Mouse (Mus musculus) embryonic fibroblast, embryonic 13.5 days (primary cell): ENCODE data around the gene Ager. TPM values are rescaled to one million over a fixed set of nuclear protein-coding genes. Genes with fewer than 3 reads are reported as not detected.

Source experiments
- H3K27ac ChIP-seq: 2 replicates; pipeline ENCODE4 v1.5.1; 2012; ENCODE audit warnings: low read length, control low read depth, inconsistent platforms; ENCODE audit not compliant: insufficient read depth
- H3K4me1 ChIP-seq: 2 replicates; pipeline ENCODE4 v1.6.1; 2011; ENCODE audit warnings: low read length; ENCODE audit not compliant: control insufficient read depth, insufficient read depth
- H3K4me3 ChIP-seq: 2 replicates; pipeline ENCODE4 v1.5.1; 2011; ENCODE audit warnings: mild to moderate bottlenecking, control low read depth, low read length; ENCODE audit not compliant: insufficient read depth
- CTCF ChIP-seq: IDR thresholded peaks from 2 replicates; pipeline ENCODE4 v1.5.1; 2011; ENCODE audit warnings: mild to moderate bottlenecking, control low read depth, low read length, moderate library complexity, borderline replicate concordance; ENCODE audit not compliant: insufficient read depth
- POLR2A ChIP-seq: IDR thresholded peaks from 2 replicates; pipeline ENCODE4 v1.6.1; 2011; ENCODE audit warnings: low read depth, mild to moderate bottlenecking, control low read depth, low read length, moderate library complexity
- polyA plus RNA-seq: library from polyadenylated mRNA; stranded (reverse); fragments of >200 nt; gene quantifications from 2 replicates; pipeline ENCODE4 v1.2.4, GENCODE M21; 2011; ENCODE audit warnings: low read depth; ENCODE audit not compliant: missing spikeins, insufficient read length

The Ager gene
- polyA plus RNA-seq, 1 experiment, result 0.70 TPM

GRCm38 (mm10) chr17:34627943-34628643 is 30.4 kb downstream of the Ager start, which contains the start of gene Ppt2:
TSS of gene Ppt2 (minus strand) at chr17:34628510.
- peak within 1 kb of the TSS; percentile 77 for H3K27ac ChIP-seq
- peaks cover 9% of the 10 kb centered on the region; the same call in 1 of the 2 replicates for H3K4me1 ChIP-seq
- H3K4me3 ChIP-seq, result peak within 1 kb of the TSS; percentile 45
- TF ChIP-seq POLR2A (no peak; the same call in 1 of the 2 replicates), CTCF (no peak)

- peaks cover 9% of the 10 kb centered on the region; the same call in 1 of the 2 replicates for H3K4me1 ChIP-seq
- H3K4me3 ChIP-seq, result peak overlapping the region; percentile 45; the same call in 1 of the 2 replicates
- TF ChIP-seq POLR2A, result 0 out of 2 replicates have a peak, but pooled peaks have one; percentile 12
- no peak for TF ChIP-seq CTCF
- H3K27ac ChIP-seq, result no peak overlapping the region
Measured at GRCm38 (mm10) chr17:34628644-34628967, 30.9 kb downstream of the Ager start.

- H3K4me1 ChIP-seq, result peaks cover 9% of the 10 kb centered on the region; the same call in 1 of the 2 replicates
- H3K27ac ChIP-seq, result no peak within 1 kb of the TSS
- TF ChIP-seq POLR2A (no peak), CTCF (no peak)
- peak within 1 kb of the TSS; percentile 45; the same call in 1 of the 2 replicates for H3K4me3 ChIP-seq
Measured at GRCm38 (mm10) chr17:34629221-34629751, 31.6 kb downstream of the Ager start, which contains the start of gene Prrt1. TSS of gene Prrt1 (plus strand) at chr17:34629533.

DNA sequence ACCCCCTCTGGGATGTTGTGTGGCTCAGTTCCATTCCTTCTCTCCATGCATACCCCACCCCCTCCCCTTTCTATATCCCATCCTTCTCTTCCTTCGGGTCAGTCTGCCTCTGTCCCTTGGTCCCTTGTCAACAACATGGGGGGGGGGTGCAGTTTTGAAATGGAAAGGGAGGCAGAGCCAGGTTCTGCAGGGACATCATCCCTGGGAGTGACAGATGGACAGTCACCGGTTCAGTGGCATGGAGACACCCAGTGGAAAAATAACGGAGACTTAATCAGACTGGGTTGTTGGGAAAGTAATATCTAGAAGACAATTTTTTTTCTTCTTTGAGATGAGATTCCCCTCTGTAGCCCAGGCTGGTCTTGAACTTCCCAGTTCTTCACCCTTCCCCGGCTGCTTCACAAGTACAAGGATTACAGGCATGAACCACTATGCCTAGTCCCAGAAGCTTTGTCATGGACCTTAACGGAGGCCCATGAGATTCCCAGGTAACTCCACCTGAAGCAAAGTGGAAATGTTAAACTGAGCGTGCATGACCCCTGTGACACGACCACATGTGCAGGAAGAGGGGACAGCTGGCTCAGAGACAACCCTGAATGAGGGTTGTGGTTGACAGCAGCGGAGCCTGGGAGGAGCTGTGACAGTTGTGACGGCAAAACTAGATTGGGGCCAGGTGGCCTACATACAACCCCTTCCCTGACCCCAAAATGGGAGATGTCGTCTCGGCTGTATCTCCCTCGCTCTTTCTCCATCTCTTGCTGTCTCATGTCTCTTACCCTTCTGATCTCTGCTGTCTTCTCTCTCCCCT is 32.3 kb downstream of the Ager start:
- no peak overlapping the region for H3K4me3 ChIP-seq
- TF ChIP-seq POLR2A (no peak), CTCF (no peak)
- peaks cover 9% of the 10 kb centered on the region; the same call in 1 of the 2 replicates for H3K4me1 ChIP-seq
- H3K27ac ChIP-seq, result no peak overlapping the region

DNA sequence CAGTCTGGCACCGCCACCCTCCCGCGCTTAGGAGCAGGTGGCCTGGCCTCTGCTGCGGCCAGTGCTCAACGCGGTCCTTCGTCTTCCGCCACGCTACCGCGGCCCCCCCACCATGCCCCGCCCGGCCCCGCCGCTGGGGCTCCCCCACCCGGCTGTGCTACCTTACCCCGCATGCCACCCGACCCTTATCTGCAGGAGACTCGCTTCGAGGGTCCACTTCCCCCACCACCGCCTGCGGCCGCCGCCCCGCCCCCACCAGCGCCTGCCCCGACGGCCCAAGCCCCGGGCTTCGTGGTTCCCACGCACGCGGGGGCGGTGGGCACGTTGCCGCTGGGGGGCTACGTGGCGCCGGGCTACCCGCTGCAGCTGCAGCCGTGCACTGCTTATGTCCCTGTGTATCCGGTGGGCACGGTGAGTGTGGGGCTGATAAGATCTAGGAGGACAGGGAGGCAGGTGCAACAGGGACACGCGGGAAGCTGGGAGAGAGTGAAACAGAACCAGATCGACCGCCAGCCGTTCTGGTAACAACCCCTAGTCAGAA is 33.2 kb downstream of the Ager start:
- Histone ChIP-seq H3K4me3 (no peak overlapping the region), H3K4me1 (peaks cover 9% of the 10 kb centered on the region; the same call in 1 of the 2 replicates), H3K27ac (no peak overlapping the region)
- TF ChIP-seq CTCF, result no peak
- no peak for TF ChIP-seq POLR2A

DNA sequence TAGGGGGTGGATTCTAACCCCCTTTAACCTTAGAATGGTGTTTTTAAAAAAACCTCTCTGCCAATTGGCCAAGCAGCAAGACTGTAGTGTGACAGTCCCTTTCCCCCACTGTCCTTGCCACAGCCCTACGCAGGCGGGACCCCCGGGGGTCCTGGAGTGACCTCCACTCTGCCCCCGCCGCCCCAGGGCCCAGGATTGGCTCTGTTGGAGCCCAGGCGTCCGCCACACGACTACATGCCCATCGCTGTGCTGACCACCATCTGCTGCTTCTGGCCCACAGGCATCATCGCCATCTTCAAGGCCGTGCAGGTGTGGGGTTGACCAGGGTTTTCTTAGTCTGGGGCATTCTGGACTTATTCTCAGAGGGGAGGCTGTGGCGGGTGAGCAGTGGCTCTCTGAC is 34.0 kb downstream of the Ager start:
- TF ChIP-seq CTCF (no peak), POLR2A (no peak)
- Histone ChIP-seq H3K4me1 (peaks cover 4% of the 10 kb centered on the region; the same call in 1 of the 2 replicates), H3K27ac (no peak overlapping the region), H3K4me3 (no peak overlapping the region)

DNA sequence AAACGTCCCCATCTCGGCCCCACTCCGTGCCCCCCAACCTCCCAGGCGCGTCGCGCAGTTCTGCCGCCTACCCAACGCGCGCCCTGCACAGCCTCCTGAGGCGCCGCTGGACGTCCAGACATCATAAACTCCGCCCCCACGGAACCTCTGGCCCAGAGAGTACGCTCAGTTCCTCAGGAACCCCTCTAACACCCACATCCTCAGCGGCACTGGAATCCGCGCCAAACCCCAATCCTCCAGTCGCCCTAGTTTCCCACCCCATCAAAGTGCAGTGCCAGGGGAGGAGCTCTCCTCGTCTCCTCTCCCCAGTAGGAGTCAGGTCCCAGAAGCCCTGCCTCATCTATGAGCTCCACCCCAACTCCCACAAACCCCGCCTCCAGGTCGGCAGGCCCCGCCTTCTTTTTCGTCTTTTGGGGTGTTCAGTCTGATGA is 34.6 kb downstream of the Ager start:
- Histone ChIP-seq H3K27ac (no peak overlapping the region), H3K4me3 (peak overlapping the region; percentile 14; the same call in 1 of the 2 replicates), H3K4me1 (peaks cover 4% of the 10 kb centered on the region; the same call in 1 of the 2 replicates)
- peak; percentile 53; the same call in 1 of the 2 replicates for TF ChIP-seq POLR2A
- no peak for TF ChIP-seq CTCF

- Histone ChIP-seq H3K27ac (no peak overlapping the region), H3K4me3 (no peak overlapping the region), H3K4me1 (peaks cover 2% of the 10 kb centered on the region; the same call in 1 of the 2 replicates)
- TF ChIP-seq CTCF (no peak), POLR2A (no peak)
Measured at GRCm38 (mm10) chr17:34635671-34636070, 38.0 kb downstream of the Ager start.

GRCm38 (mm10) chr17:34637459-34637858 is 39.8 kb downstream of the Ager start:
- Histone ChIP-seq H3K4me1 (peaks cover 2% of the 10 kb centered on the region; the same call in 1 of the 2 replicates), H3K27ac (no peak overlapping the region), H3K4me3 (no peak overlapping the region)
- TF ChIP-seq CTCF (no peak), POLR2A (no peak)
